Mouse (Mus musculus): Measurements from ENCODE around the gene Pcna. TPM values are rescaled to one million over a fixed set of nuclear protein-coding genes. Genes with fewer than 3 reads are reported as not detected.
A peak's percentile ranks its signal among the peaks of the same experiment; 100 is the strongest.
"Not testable (repeated sequence)": the region's sequence is repeated elsewhere in the genome, so short reads cannot be mapped to it uniquely, and the experiment has no call there.

Gene Pcna
- polyA plus RNA-seq, 1 experiment from 2014 or later, result 120 TPM

GRCm38 (mm10) chr2:132260601-132261000, 7.5 kb upstream of the Pcna start:
- ATAC-seq (no peak), DNase-seq (ENCODE audit: low read depth, low spot score) (no peak)
- in situ Hi-C loops (cut with MboI; ENCODE audit: low pct_unique_long_range_greater_than_20kb), result no loop called here
- H3K27me3 ChIP-seq, result no peaks in the 10 kb centered on the region
- CTCF ChIA-PET, result no interaction called here
- POLR2A ChIA-PET, result no interaction called here
- no peak for TF ChIP-seq CTCF (IDR thresholded peaks at IDR 0.05)

GRCm38 (mm10) chr2:132257350-132258068, 4.4 kb upstream of the Pcna start:
- no peak for TF ChIP-seq CTCF (IDR thresholded peaks at IDR 0.05)
- ATAC-seq, result no peak
- in situ Hi-C loops (cut with MboI; ENCODE audit: low pct_unique_long_range_greater_than_20kb), result no loop called here

DNA sequence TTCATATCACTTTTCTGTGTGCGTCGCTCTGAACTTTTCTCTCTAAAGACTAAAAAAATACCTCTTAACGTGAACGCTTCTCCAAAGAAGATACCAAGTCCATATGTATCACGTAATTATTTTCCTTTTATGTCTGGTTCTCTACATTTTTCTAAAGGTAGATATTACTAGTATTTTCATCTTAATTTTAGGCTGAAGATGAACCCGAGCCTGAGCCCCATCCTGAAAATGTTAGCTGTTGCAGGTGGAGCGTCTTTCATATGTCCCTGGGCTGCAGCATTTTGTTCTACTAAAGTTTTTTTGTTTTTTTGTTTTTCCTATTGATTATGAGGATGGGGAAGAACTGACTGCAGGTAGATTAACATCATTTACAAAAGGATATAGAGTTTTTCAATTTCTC, 489 bp upstream of the Pcna start:
- no peak for DNase-seq (ENCODE audit: low read depth, low spot score)
- ChIA-PET POLR2A (interaction anchor here (1.4 kb wide), 1 partner anchor 15 kb away, joined by 3 read pairs; no protein-coding TSS in a partner anchor), CTCF (interaction anchor here (1.2 kb wide), 1 partner anchor 9 kb away, joined by 3 read pairs; no protein-coding TSS in a partner anchor)
- no peak for TF ChIP-seq CTCF (IDR thresholded peaks at IDR 0.05)
- H3K27me3 ChIP-seq, result no peaks in the 10 kb centered on the region
- in situ Hi-C loops (cut with MboI; ENCODE audit: low pct_unique_long_range_greater_than_20kb), result no loop called here
- ATAC-seq, result no peak

More at GRCm38 (mm10) chr2:132257350-132258068, 4.4 kb upstream of the Pcna start:
- ChIA-PET CTCF (no interaction called here), POLR2A (no interaction called here)
- no peaks in the 10 kb centered on the region for H3K27me3 ChIP-seq
- no peak for DNase-seq (ENCODE audit: low read depth, low spot score)

- H3K27me3 ChIP-seq, result no peaks in the 10 kb centered on the region
- POLR2A ChIA-PET, result no interaction called here
- DNase-seq (ENCODE audit: low read depth, low spot score) (no peak), ATAC-seq (no peak)
- in situ Hi-C loops (cut with MboI; ENCODE audit: low pct_unique_long_range_greater_than_20kb), result no loop called here
- no peak for TF ChIP-seq CTCF (IDR thresholded peaks at IDR 0.05)
- CTCF ChIA-PET, result no interaction called here
Observed at GRCm38 (mm10) chr2:132251911-132252310, 1.2 kb downstream of the Pcna start.

- ChIA-PET POLR2A (interaction anchor here (1.0 kb wide), 1 partner anchor 10 kb away, joined by 4 read pairs; no protein-coding TSS in a partner anchor), CTCF (no interaction called here)
- TF ChIP-seq CTCF (IDR thresholded peaks at IDR 0.05), result no peak
- in situ Hi-C loops (cut with MboI; ENCODE audit: low pct_unique_long_range_greater_than_20kb), result loop anchor here (5.0 kb wide), 1 partner anchor 260 kb away; no protein-coding TSS in a partner anchor
- no peaks in the 10 kb centered on the region for H3K27me3 ChIP-seq
- peak; percentile 95 for ATAC-seq
- no peak for DNase-seq (ENCODE audit: low read depth, low spot score)
Observed at GRCm38 (mm10) chr2:132247539-132248313, 5.4 kb downstream of the Pcna start, which contains the start of gene Tmem230. Tmem230 (minus strand) TSS chr2:132247807.

GRCm38 (mm10) chr2:132243370-132243769, 9.7 kb downstream of the Pcna start:
- ATAC-seq (no peak), DNase-seq (ENCODE audit: low read depth, low spot score) (no peak)
- in situ Hi-C loops (cut with MboI; ENCODE audit: low pct_unique_long_range_greater_than_20kb), result loop anchor here (5.0 kb wide), 1 partner anchor 106 kb away; no protein-coding TSS in a partner anchor
- CTCF ChIA-PET, result no interaction called here
- POLR2A ChIA-PET, result no interaction called here
- TF ChIP-seq CTCF (IDR thresholded peaks at IDR 0.05), result no peak
- H3K27me3 ChIP-seq, result no peaks in the 10 kb centered on the region

DNA sequence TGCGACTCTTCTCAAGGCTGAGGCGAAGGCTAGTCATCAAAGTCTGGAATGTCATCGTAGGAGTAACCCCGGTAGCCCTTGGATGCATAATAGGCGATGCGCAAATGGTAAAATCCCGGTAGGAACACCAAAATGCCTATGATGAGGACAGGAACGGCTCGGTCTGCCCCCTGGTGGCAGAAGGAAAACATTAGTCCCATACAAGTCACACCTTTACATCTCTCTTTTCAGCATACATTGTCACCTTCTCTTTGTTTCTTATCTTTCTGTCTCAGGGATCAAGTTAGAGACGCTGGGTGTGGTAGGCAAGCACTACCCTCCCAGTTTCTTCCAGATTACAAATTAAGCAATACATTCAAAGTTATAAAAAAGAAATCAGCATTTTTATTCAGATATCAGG, 12.7 kb downstream of the Pcna start:
- TF ChIP-seq CTCF (IDR thresholded peaks at IDR 0.05), result peak; percentile 82
- DNase-seq (ENCODE audit: low read depth, low spot score); H3K27me3 ChIP-seq; ATAC-seq; POLR2A ChIA-PET: not testable (repeated sequence)
- CTCF ChIA-PET, result interaction anchor here (0.7 to 1.4 kb wide), 5 partner anchors 16 to 176 kb away, joined by 3 to 5 read pairs (median 3); no protein-coding TSS in a partner anchor
- in situ Hi-C loops (cut with MboI; ENCODE audit: low pct_unique_long_range_greater_than_20kb), result loop anchor here (5.0 kb wide), 1 partner anchor 103 kb away; no protein-coding TSS in a partner anchor

GRCm38 (mm10) chr2:132239434-132239833, 13.7 kb downstream of the Pcna start:
- ChIA-PET POLR2A (interaction anchor here (1.2 kb wide), 1 partner anchor 14 kb away, joined by 3 read pairs; the partner anchor contains the start of gene Pcna), CTCF (interaction anchor here (0.9 kb wide), 1 partner anchor 18 kb away, joined by 3 read pairs; no protein-coding TSS in a partner anchor)
- not testable (repeated sequence) for H3K27me3 ChIP-seq; ATAC-seq; DNase-seq (ENCODE audit: low read depth, low spot score)
- in situ Hi-C loops (cut with MboI; ENCODE audit: low pct_unique_long_range_greater_than_20kb), result loop anchor here (5.0 kb wide), 1 partner anchor 417 kb away; no protein-coding TSS in a partner anchor

DNA sequence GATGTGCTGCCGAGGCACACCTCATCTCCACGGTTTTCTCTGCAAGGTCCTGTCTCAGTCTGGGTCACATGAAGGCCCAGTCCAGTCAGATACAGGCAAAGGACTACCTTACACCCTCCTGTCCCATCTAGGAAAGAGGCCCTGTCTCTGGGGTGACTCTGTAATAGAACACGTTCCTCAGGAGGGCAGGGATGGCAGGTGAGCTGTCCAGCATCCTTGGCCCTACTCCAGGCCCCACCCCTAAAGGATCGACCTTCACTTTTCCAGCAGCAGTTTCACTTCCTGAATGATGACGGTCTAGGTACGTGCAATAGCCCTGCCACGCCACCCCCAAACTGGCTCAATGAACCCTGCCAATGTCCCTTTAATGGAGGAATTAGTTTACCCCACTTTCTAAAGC, 17.1 kb downstream of the Pcna start:
- TF ChIP-seq CTCF (IDR thresholded peaks at IDR 0.05), result no peak
- no peaks in the 10 kb centered on the region for H3K27me3 ChIP-seq
- ATAC-seq (no peak), DNase-seq (ENCODE audit: low read depth, low spot score) (no peak)
- in situ Hi-C loops (cut with MboI; ENCODE audit: low pct_unique_long_range_greater_than_20kb), result loop anchor here (5.0 kb wide), 1 partner anchor 414 kb away; no protein-coding TSS in a partner anchor
- POLR2A ChIA-PET, result no interaction called here
- CTCF ChIA-PET, result interaction anchor here (1.3 kb wide), 1 partner anchor 254 kb away, joined by 3 read pairs; no protein-coding TSS in a partner anchor

DNA sequence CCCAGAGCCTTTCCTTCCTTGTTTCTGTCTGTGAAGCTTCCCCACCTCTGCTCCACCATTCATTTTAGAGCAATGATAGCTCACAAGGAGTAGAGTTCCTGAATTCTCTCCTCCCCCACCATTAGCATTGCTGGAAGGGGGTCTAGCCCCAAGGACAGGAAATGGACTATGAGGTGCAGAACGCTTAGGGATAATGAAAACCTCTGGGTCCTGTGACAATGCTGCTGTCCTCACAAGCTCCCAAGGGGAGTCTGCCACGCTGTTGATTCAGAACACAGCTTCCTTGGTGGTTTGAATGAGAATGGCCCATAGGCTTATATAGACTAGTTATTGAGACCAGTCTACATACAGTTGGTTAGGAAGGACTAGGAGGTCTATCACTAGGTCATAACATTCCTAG, 17.8 kb downstream of the Pcna start:
- no peak for ATAC-seq
- in situ Hi-C loops (cut with MboI; ENCODE audit: low pct_unique_long_range_greater_than_20kb), result loop anchor here (5.0 kb wide), 1 partner anchor 413 kb away; no protein-coding TSS in a partner anchor
- DNase-seq (ENCODE audit: low read depth, low spot score), result no peak
- POLR2A ChIA-PET, result no interaction called here
- no peaks in the 10 kb centered on the region for H3K27me3 ChIP-seq
- CTCF ChIA-PET, result interaction anchor here (1.3 to 1.4 kb wide), 2 partner anchors 14 to 253 kb away, joined by 3 to 4 read pairs; no protein-coding TSS in a partner anchor
- no peak for TF ChIP-seq CTCF (IDR thresholded peaks at IDR 0.05)

Data from Patski (cell line).